Mouse (Mus musculus): ENCODE data around the gene Crtc3. TPM values are rescaled to one million over a fixed set of nuclear protein-coding genes. Genes with fewer than 3 reads are reported as not detected.

Crtc3 gene
- 10 to 100 TPM; 21.0 to 24.4 TPM for total RNA-seq (2021)
- long read RNA-seq, experiment 1, partial matches to known transcripts, result 8 of 9 reads
- long read RNA-seq, experiment 1, other reads (novel, unspliced or antisense), result 1 of 9 reads
- long read RNA-seq, experiment 2, full-length matches to known transcripts, result 1 of 4 reads
- long read RNA-seq, experiment 2, partial matches to known transcripts, result 2 of 4 reads
- long read RNA-seq, experiment 2, other reads (novel, unspliced or antisense), result 1 of 4 reads

GRCm38 (mm10) chr7:80688556-80689220 lies at the start of gene Crtc3:
Gene Crtc3 (minus strand): TSS chr7:80688877.
- peak within 1 kb of the TSS; percentile 73 for H3K4me3 ChIP-seq
- H3K27ac ChIP-seq, result peak within 1 kb of the TSS; percentile 92
- TF ChIP-seq CTCF (conservative IDR thresholded peaks at IDR 0.05), result no peak; the same call in 1 of the 2 replicates
- DNase-seq (ENCODE audit: low spot score in 2 of 2), result peak; percentile 10 to 53

GRCm38 (mm10) chr7:80736199-80736598 lies 47.5 kb upstream of the Crtc3 start:
- no peak for DNase-seq (ENCODE audit: low spot score in 2 of 2)
- no peak overlapping the region for H3K27ac ChIP-seq
- TF ChIP-seq CTCF (conservative IDR thresholded peaks at IDR 0.05), result no peak
- H3K4me3 ChIP-seq, result no peak overlapping the region

DNA sequence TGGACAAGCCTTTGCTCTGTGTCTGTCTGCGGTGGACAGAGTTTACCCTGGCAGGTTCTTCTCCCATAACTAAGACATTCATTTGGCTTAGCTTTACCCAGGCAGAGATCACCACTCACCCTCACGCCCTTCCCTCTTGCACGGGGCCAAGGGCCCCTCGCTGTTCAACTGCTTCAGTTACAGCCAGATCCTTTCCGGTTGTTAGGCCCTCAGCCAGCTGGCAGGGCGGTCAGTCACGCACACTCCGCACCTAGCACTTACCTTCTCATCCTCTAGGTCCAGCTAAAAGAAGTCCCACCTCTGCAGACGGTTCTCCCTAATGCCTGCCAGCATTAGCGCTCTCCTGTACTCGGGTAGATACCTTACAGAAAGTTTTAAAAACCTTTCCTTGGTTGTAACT lies 44.3 kb upstream of the Crtc3 start:
- Histone ChIP-seq H3K4me3 (no peak overlapping the region), H3K27ac (no peak overlapping the region)
- TF ChIP-seq CTCF (conservative IDR thresholded peaks at IDR 0.05), result no peak
- DNase-seq (ENCODE audit: low spot score in 2 of 2), result no peak

DNA sequence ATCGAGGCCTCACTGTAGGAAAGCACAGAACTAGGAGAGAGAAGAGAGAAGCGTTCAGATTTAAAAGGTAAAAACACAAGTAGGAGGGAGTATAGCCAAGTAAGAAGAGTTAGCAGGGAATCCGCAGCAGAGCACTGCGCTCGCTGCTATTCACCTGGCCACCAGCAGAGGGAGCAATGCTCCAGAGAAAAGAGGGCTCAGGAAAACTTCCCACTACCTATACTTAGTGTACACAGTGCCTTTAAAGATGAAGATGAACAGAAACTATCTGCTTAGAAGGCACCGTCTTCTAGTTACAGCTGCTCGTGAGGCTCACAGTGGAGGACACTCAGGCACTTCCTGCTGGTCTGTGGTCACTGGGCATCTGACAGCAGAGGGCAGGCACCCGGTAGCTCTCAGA lies 41.0 kb upstream of the Crtc3 start:
- no peak overlapping the region for H3K4me3 ChIP-seq
- no peak overlapping the region for H3K27ac ChIP-seq
- peak; percentile 65 to 87 for DNase-seq (ENCODE audit: low spot score in 2 of 2)
- TF ChIP-seq CTCF (conservative IDR thresholded peaks at IDR 0.05), result peak; percentile 100

DNA sequence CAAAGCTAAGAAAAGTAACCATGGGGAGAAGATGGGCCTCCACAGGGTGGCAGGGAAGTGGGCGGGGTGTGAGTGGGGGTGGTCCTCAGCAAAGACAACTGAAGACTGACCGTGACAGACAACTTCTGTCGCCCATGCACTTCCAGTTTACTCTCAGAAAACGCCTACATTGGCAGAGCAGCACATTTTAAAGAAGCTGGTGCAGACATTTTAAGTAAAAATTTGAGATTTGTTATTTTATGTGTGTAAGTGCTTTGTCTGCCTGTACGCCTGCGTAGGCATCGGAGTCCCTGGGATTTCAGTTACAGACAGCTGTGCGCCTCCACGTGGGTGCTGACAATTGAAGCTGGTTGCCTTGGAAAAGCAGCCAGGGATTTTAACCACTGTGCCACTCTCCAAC lies 32.4 kb upstream of the Crtc3 start:
- no peak for TF ChIP-seq CTCF (conservative IDR thresholded peaks at IDR 0.05)
- Histone ChIP-seq H3K4me3 (no peak overlapping the region), H3K27ac (peak overlapping the region; percentile 19; the same call in 1 of the 2 replicates)
- DNase-seq (ENCODE audit: low spot score in 2 of 2), result peak; percentile 29 to 72

GRCm38 (mm10) chr7:80719582-80719981 lies 30.9 kb upstream of the Crtc3 start:
- H3K27ac ChIP-seq, result no peak overlapping the region
- TF ChIP-seq CTCF (conservative IDR thresholded peaks at IDR 0.05), result no peak
- no peak overlapping the region for H3K4me3 ChIP-seq
- DNase-seq (ENCODE audit: low spot score in 2 of 2), result no peak

DNA sequence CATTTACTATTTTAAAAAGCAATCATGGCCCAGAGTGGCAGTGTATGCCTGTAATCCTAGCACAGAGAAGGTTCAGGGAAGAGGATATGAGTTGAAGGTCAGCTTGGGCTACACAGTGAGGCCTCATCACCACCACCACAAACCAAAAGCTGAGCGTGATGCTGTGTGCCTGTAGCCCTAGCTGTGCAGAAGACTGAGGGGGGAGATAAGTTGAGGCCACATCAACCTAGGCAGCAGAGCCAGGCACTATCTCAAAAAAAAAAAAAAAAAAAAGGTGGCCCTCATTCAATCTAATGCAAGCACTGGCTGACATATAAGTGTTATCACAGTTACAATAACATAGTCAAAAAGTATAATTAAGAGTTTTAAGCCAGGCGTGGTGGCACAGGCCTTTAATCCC lies 30.4 kb upstream of the Crtc3 start:
- DNase-seq (ENCODE audit: low spot score in 2 of 2), result no peak
- H3K4me3 ChIP-seq, result no peak overlapping the region
- H3K27ac ChIP-seq, result no peak overlapping the region
- TF ChIP-seq CTCF (conservative IDR thresholded peaks at IDR 0.05), result no peak

DNA sequence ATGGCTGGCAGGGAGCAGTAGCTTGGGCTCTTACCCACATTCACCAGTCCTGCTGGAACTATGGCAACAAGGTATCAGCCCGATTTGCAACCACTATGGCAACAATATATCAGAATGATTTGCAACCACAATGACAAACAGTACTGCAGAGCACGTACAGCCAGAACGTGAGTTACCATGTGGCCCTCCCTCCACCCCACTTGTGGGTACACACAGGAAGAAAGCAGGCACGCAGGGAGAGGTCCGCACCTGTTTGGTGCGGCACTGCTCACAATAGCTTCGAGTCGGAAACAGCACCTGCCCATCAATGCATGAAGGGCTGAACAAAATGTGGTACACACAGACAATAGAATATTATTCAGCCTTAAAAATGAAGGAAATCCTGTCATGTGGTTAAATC lies 29.8 kb upstream of the Crtc3 start:
- no peak overlapping the region for H3K4me3 ChIP-seq
- DNase-seq (ENCODE audit: low spot score in 2 of 2), result no peak
- no peak for TF ChIP-seq CTCF (conservative IDR thresholded peaks at IDR 0.05)
- H3K27ac ChIP-seq, result no peak overlapping the region

DNA sequence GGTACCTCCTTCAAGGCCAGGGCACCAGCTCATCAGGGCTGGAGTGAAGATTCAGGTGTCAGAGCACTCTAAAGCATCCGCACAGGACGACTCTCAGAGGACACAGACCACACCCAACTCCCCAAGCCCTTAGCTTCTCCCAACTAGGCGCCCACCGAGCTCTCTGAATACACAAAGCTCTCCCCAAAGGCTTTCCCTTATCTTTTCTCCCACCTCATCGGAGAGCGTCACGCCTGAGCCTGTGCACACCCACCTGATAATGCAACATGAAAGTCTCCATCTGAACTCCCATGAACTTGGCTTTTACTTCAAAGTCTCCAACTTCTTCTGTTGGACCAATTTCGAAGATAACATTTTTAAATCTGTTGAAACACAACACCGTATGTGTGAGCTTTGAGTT lies 28.1 kb upstream of the Crtc3 start:
- no peak for DNase-seq (ENCODE audit: low spot score in 2 of 2)
- TF ChIP-seq CTCF (conservative IDR thresholded peaks at IDR 0.05), result no peak
- no peak overlapping the region for H3K4me3 ChIP-seq
- H3K27ac ChIP-seq, result no peak overlapping the region

DNA sequence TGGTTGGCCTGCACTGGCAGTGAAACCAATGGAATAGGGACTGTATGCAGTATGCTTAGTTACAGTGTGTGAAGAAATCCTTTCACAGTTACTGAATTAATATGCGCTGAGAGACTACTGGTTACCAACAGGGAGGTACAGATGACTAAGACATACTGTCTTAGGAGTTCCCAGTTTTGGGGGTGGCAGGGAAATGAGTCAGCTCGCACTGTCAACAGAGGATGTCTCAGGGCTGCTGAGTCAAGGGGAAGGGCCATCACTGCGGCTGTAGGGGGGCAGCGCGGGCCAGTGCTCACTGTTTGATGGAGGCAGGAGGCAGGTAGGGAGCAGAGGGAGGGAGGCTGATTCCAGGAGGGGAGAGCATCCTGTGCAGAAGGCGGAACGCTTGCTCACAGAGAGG lies 26.6 kb upstream of the Crtc3 start:
- Histone ChIP-seq H3K4me3 (no peak overlapping the region), H3K27ac (no peak overlapping the region)
- TF ChIP-seq CTCF (conservative IDR thresholded peaks at IDR 0.05), result no peak
- peak in 1 of 2 experiments; percentile 44 for DNase-seq (ENCODE audit: low spot score in 2 of 2)

- no peak for TF ChIP-seq CTCF (conservative IDR thresholded peaks at IDR 0.05)
- H3K27ac ChIP-seq, result no peak overlapping the region
- no peak for DNase-seq (ENCODE audit: low spot score in 2 of 2)
- no peak overlapping the region for H3K4me3 ChIP-seq
Observed at GRCm38 (mm10) chr7:80711496-80711895, 22.8 kb upstream of the Crtc3 start.

DNA sequence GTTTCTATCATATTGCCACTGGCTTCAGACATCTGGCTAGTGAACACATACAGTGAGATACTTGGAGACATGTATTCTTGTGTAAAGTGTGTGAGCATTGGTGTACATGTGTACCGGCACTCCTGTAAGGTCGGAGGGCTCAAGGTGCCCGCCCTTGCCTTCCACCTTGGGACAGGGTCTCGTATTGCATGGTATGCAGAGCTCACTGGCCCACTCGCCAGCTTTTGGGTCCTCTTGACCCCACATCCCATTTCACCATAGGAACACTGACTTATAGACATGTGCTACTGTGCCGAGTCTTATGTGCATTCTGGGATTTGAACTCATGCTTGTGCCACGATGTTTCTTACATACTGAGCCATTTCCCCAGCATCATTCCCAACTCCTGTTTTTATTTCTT lies 21.7 kb upstream of the Crtc3 start:
- TF ChIP-seq CTCF (conservative IDR thresholded peaks at IDR 0.05), result no peak

GRCm38 (mm10) chr7:80704066-80704465 lies 15.4 kb upstream of the Crtc3 start:
- DNase-seq (ENCODE audit: low spot score in 2 of 2), result no peak
- no peak for TF ChIP-seq CTCF (conservative IDR thresholded peaks at IDR 0.05)
- no peak overlapping the region for H3K4me3 ChIP-seq
- H3K27ac ChIP-seq, result no peak overlapping the region

More for the DNA sequence above, 21.7 kb upstream of the Crtc3 start:
- DNase-seq (ENCODE audit: low spot score in 2 of 2), result no peak
- Histone ChIP-seq H3K27ac (no peak overlapping the region), H3K4me3 (no peak overlapping the region)

GRCm38 (mm10) chr7:80702510-80702909 lies 13.8 kb upstream of the Crtc3 start:
- H3K27ac ChIP-seq, result no peak overlapping the region
- no peak for DNase-seq (ENCODE audit: low spot score in 2 of 2)
- no peak overlapping the region for H3K4me3 ChIP-seq
- TF ChIP-seq CTCF (conservative IDR thresholded peaks at IDR 0.05), result peak; percentile 20
